Mouse (Mus musculus): ENCODE measurements around the gene Ptpn6. TPM values are rescaled to one million over a fixed set of nuclear protein-coding genes. Genes with fewer than 3 reads are reported as not detected.

Ptpn6 gene
- total RNA-seq, 4 experiments from 2014 or later, result 2.2 to 24.3 (median 13.4) TPM

DNA sequence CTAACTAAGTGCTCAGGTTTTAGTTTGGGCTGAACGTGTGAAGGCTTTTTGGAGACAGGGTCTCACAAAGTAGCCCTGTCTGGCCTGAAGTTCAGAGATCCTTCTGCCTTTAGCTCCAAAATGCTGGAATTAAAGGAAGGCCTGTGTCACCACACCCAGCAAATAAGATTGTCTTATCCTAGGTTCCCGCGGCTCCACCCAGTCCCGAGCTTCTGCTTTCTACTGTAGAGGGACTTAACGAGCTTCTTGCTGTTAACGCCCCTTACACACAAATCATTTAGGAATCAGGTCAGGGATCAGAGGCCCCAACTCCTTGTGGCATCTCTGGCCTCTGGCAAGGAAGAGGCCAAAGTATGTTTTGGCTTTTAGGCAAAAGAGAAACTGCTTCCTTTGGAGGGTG lies 66.4 kb downstream of the Ptpn6 start:
- DNase-seq (ENCODE audit: low spot score in 2 of 2), result no peak

Small RNA genes lying within 50 kb of the gene (microRNA-seq; reads per million reads assigned to microRNA genes)
- gene Mir141 (1.3 to 22.7 reads per million in 2 experiments), gene Mir200c (32.8 to 208 reads per million in 2 experiments)

Other genes starting within 250 kb of the Ptpn6 start
- gene C1rl, start 245.6 kb downstream of the Ptpn6 start, total RNA-seq (2022), result under 1 TPM; 0.39 to 0.67 (median 0.60) TPM
- gene C1ra, start 226.3 kb downstream of the Ptpn6 start, total RNA-seq (2022), result 1 to 10 TPM in 3 of 4 experiments, under 1 TPM in 1; 0.89 to 1.9 (median 1.3) TPM
- gene C1s1, start 196.4 kb downstream of the Ptpn6 start, total RNA-seq (2022), result 1 to 10 TPM in 3 of 4 experiments, under 1 TPM in 1; 0.59 to 1.7 (median 1.2) TPM
- not detected for gene C1rb, start 168.4 kb downstream of the Ptpn6 start, total RNA-seq (2022)
- gene C1s2, start 102.6 kb downstream of the Ptpn6 start, total RNA-seq (2022), result under 1 TPM; 0.23 to 0.68 (median 0.44) TPM
- gene Lpcat3, start 75.7 kb downstream of the Ptpn6 start, total RNA-seq (2022), result 10 to 100 TPM; 24.1 to 38.4 (median 31.4) TPM
- 10 to 100 TPM; 50.1 to 57.2 (median 52.5) TPM for gene Emg1, start 26.5 kb downstream of the Ptpn6 start, total RNA-seq (2022)
- 100 to 1,000 TPM; 118 to 123 (median 120) TPM for gene Phb2, start 26.4 kb downstream of the Ptpn6 start, total RNA-seq (2022)
- gene Grcc10, start 2.7 kb upstream of the Ptpn6 start, total RNA-seq (2022), result 100 to 1,000 TPM; 311 to 385 (median 325) TPM
- 1 to 10 TPM in 1 of 4 experiments, not detected in 3; 5.1 TPM for gene Gm45234, start 17.3 kb upstream of the Ptpn6 start, total RNA-seq (2022)
- gene Atn1, start 17.8 kb upstream of the Ptpn6 start, total RNA-seq (2022), result 100 to 1,000 TPM; 138 to 158 (median 147) TPM
- 1,000 to 10,000 TPM in 3 of 4 experiments, 100 to 1,000 TPM in 1; 993 to 1,113 (median 1,027) TPM for gene Eno2, start 31.0 kb upstream of the Ptpn6 start, total RNA-seq (2022)
- gene Lrrc23, start 41.0 kb upstream of the Ptpn6 start, total RNA-seq (2022), result 1 to 10 TPM; 2.3 to 5.1 (median 3.3) TPM
- 1 to 10 TPM; 3.1 to 7.0 (median 6.0) TPM for gene Spsb2, start 69.9 kb upstream of the Ptpn6 start, total RNA-seq (2022)
- 100 to 1,000 TPM; 782 to 819 (median 789) TPM for gene Tpi1, start 75.6 kb upstream of the Ptpn6 start, total RNA-seq (2022)
- 100 to 1,000 TPM; 181 to 196 (median 186) TPM for gene Usp5, start 90.8 kb upstream of the Ptpn6 start, total RNA-seq (2022)
- 1 to 10 TPM in 2 of 4 experiments, under 1 TPM in 2; 0.61 to 1.0 (median 0.95) TPM for gene Cdca3, start 90.8 kb upstream of the Ptpn6 start, total RNA-seq (2022)
- gene Gnb3, start 101.6 kb upstream of the Ptpn6 start, total RNA-seq (2022), result under 1 TPM in 2 of 4 experiments, not detected in 2; 0.36 to 0.96 TPM
- 10 to 100 TPM; 32.2 to 51.8 (median 36.4) TPM for gene P3h3, start 119.0 kb upstream of the Ptpn6 start, total RNA-seq (2022)
- 100 to 1,000 TPM; 171 to 204 (median 183) TPM for gene Gpr162, start 125.3 kb upstream of the Ptpn6 start, total RNA-seq (2022)
- under 1 TPM in 2 of 4 experiments, not detected in 2; 0.12 to 0.38 TPM for gene Cd4, start 149.5 kb upstream of the Ptpn6 start, total RNA-seq (2022)
- 10 to 100 TPM in 2 of 4 experiments, 1 to 10 TPM in 2; 1.6 to 15.6 (median 8.5) TPM for gene Lag3, start 173.0 kb upstream of the Ptpn6 start, total RNA-seq (2022)
- 100 to 1,000 TPM; 881 to 936 (median 911) TPM for gene Ptms, start 181.4 kb upstream of the Ptpn6 start, total RNA-seq (2022)
- 100 to 1,000 TPM; 564 to 596 (median 590) TPM for gene Mlf2, start 192.7 kb upstream of the Ptpn6 start, total RNA-seq (2022)
- 100 to 1,000 TPM; 129 to 152 (median 145) TPM for gene Cops7a, start 226.8 kb upstream of the Ptpn6 start, total RNA-seq (2022)

All from layer of hippocampus, adult 8-10 months (tissue).